Mouse (Mus musculus) embryonic facial prominence, embryonic 13.5 days (tissue): ENCODE measurements around the gene Llgl1. TPM values are rescaled to one million over a fixed set of nuclear protein-coding genes. Genes with fewer than 3 reads are reported as not detected.

Experiments
- ATAC-seq: fragments of 200-750 bp; cut with Nextera tagmentation; 2 replicates; pipeline ENCODE4 v1.8.0; 2017; ENCODE audit warnings: low read depth; ENCODE audit not compliant: insufficient number of reproducible peaks, insufficient read depth, low FRiP score, low TSS enrichment
- H3K27ac ChIP-seq: fragments of 300-500 bp; sonication (generic); 2 replicates; pipeline ENCODE4 v1.5.1; 2015; ENCODE audit warnings: moderate library complexity, mild to moderate bottlenecking, inconsistent platforms
- H3K27me3 ChIP-seq: fragments of 300-500 bp; sonication (generic); 2 replicates; pipeline ENCODE4 v1.6.1; 2015; ENCODE audit warnings: mild to moderate bottlenecking, inconsistent platforms
- H3K36me3 ChIP-seq: fragments of 300-500 bp; sonication (generic); 2 replicates; pipeline ENCODE4 v1.6.1; 2015; ENCODE audit warnings: mild to moderate bottlenecking, inconsistent platforms
- H3K4me1 ChIP-seq: fragments of 300-500 bp; sonication (generic); 2 replicates; pipeline ENCODE4 v1.6.1; 2015; ENCODE audit warnings: inconsistent platforms
- H3K4me2 ChIP-seq: fragments of 300-500 bp; sonication (generic); 2 replicates; pipeline ENCODE4 v1.6.1; 2015; ENCODE audit warnings: moderate library complexity, mild to moderate bottlenecking, inconsistent platforms
- H3K4me3 ChIP-seq: fragments of 300-500 bp; sonication (generic); 2 replicates; pipeline ENCODE4 v1.5.1; 2015; ENCODE audit warnings: mild to moderate bottlenecking, inconsistent platforms
- H3K9ac ChIP-seq: fragments of 300-500 bp; sonication (generic); 2 replicates; pipeline ENCODE4 v1.6.1; 2015; ENCODE audit warnings: mild to moderate bottlenecking, inconsistent platforms
- H3K9me3 ChIP-seq: fragments of 300-500 bp; sonication (generic); 2 replicates; pipeline ENCODE4 v1.6.1; 2016; ENCODE audit warnings: inconsistent platforms
- WGBS: fragments of 180-500 bp; shearing (Covaris S2); methylation state at CpG from one replicate; pipeline ENCODE4 v1.1.7; 2015; ENCODE audit warnings: mixed read lengths; 5-methylcytosine and 5-hydroxymethylcytosine counted together
- polyA plus RNA-seq: library from polyadenylated mRNA; unstranded; fragments of >200 nt; fragmentation: Nextera tagmentation; extraction: Ambion mirVana; gene quantifications from 2 replicates; pipeline ENCODE4 v1.2.1, GENCODE M21; 2015

Llgl1 gene
- 73.5 and 73.8 TPM in 2 replicates for polyA plus RNA-seq

DNA sequence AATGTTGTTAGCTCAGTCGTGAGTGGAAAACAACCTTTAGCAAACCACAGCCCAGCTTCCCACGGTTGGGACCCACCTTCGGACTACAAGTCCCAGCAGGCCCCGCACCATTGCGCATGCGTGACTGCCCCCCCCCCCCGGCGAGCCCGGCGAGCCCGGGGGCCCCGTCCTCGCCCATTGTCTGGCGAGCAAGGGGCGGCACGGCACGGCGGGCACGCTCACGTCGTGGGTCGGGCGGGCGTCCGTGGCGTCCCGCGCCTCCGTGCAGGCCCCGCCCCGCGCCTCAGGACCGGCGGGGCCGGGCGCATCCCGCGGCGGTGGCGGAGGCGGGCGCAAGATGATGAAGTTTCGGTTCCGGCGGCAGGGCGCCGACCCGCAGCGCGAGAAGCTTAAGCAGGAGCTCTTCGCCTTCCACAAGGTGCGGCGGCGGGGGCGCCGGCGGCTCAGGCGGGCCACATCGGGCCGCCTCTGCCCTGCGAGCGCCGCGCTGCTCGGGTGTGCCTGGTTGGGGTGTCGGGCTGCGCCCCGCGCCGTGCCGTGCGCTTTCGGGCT, at the start of gene Llgl1:
Gene Llgl1 (plus strand): TSS at position 200 of the 552 bp plus-strand sequence.
- Histone ChIP-seq H3K36me3 (peaks cover 8% of the 10 kb centered on the region), H3K27ac (peak within 1 kb of the TSS; percentile 86), H3K4me2 (peak within 1 kb of the TSS; percentile 87), H3K9me3 (no peaks in the 10 kb centered on the region), H3K27me3 (no peaks in the 10 kb centered on the region), H3K4me1 (peaks cover 30% of the 10 kb centered on the region), H3K4me3 (peak within 1 kb of the TSS; percentile 82), H3K9ac (peak within 1 kb of the TSS; percentile 96)
- 0% methylated on average over 46 of the region's 73 CpGs for WGBS
- ATAC-seq = peak; percentile 87

DNA sequence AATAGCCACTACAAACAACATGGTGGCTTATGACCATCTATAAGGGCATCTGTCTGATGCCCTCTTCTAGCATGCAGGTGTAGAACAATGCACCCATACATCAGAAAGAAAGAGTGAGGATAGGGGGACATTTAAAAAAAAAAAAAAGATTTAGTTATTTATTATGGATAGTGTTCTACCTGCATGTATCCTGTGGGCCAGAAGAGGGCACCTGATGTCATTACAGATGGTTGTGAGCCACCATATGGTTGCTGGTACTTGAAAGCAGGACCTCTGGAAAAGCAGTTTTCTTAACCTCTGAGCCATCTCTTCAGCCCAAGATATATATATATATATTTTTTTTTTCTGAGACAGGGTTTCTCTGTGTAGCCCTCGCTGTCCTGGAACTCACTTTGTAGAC, 3.4 kb upstream of the Llgl1 start:
- Histone ChIP-seq H3K27ac (no peak overlapping the region), H3K4me1 (peaks cover 13% of the 10 kb centered on the region), H3K27me3 (no peaks in the 10 kb centered on the region), H3K4me2 (no peak overlapping the region), H3K4me3 (no peak overlapping the region), H3K36me3 (no peaks in the 10 kb centered on the region), H3K9ac (no peak overlapping the region), H3K9me3 (no peaks in the 10 kb centered on the region)
- no peak for ATAC-seq
- WGBS = 57% methylated on average over 1 of the region's 1 CpGs

GRCm38 (mm10) chr11:60697561-60697960, 2.0 kb upstream of the Llgl1 start:
- no peak overlapping the region for H3K27ac ChIP-seq

GRCm38 (mm10) chr11:60698806-60699523, 558 bp upstream of the Llgl1 start:
- Histone ChIP-seq H3K36me3 (peaks cover 2% of the 10 kb centered on the region), H3K9ac (peak overlapping the region; percentile 96), H3K4me2 (peak overlapping the region; percentile 87), H3K27me3 (no peaks in the 10 kb centered on the region), H3K9me3 (no peaks in the 10 kb centered on the region), H3K27ac (peak overlapping the region; percentile 86), H3K4me3 (peak overlapping the region; percentile 82), H3K4me1 (peaks cover 30% of the 10 kb centered on the region)
- whole genome bisulfite sequencing = 4% methylated on average over 22 of the region's 22 CpGs
- ATAC-seq = no peak; the same call in 1 of the 2 replicates

More at GRCm38 (mm10) chr11:60697561-60697960, 2.0 kb upstream of the Llgl1 start:
- no peak for ATAC-seq
- Histone ChIP-seq H3K9me3 (no peaks in the 10 kb centered on the region), H3K4me2 (no peak overlapping the region), H3K4me1 (peaks cover 25% of the 10 kb centered on the region), H3K36me3 (no peaks in the 10 kb centered on the region), H3K4me3 (no peak overlapping the region), H3K9ac (no peak overlapping the region), H3K27me3 (no peaks in the 10 kb centered on the region)
- WGBS = 72% methylated on average over 2 of the region's 2 CpGs

- H3K9me3 ChIP-seq = no peaks in the 10 kb centered on the region
- no peak for ATAC-seq
- H3K27me3 ChIP-seq = no peaks in the 10 kb centered on the region
- H3K27ac ChIP-seq = peak overlapping the region; percentile 86; the same call in 1 of the 2 replicates
- peak overlapping the region; percentile 82 for H3K4me3 ChIP-seq
- H3K4me1 ChIP-seq = peaks cover 30% of the 10 kb centered on the region
- WGBS = 29% methylated on average over 12 of the region's 12 CpGs
- peaks cover 18% of the 10 kb centered on the region for H3K36me3 ChIP-seq
- peak overlapping the region; percentile 87 for H3K4me2 ChIP-seq
- peak overlapping the region; percentile 96 for H3K9ac ChIP-seq
Observed at GRCm38 (mm10) chr11:60700320-60701185, 1.0 kb downstream of the Llgl1 start.

- H3K27ac ChIP-seq = no peak overlapping the region
- 82% methylated on average over 3 of the region's 4 CpGs for WGBS
- H3K36me3 ChIP-seq = peaks cover 28% of the 10 kb centered on the region
- H3K4me1 ChIP-seq = peaks cover 30% of the 10 kb centered on the region
- H3K4me3 ChIP-seq = no peak overlapping the region
- no peak for ATAC-seq
- no peaks in the 10 kb centered on the region for H3K27me3 ChIP-seq
- peak overlapping the region; percentile 87 for H3K4me2 ChIP-seq
- no peaks in the 10 kb centered on the region for H3K9me3 ChIP-seq
- H3K9ac ChIP-seq = no peak overlapping the region
Observed at GRCm38 (mm10) chr11:60701611-60702010, 2.1 kb downstream of the Llgl1 start.

- H3K27ac ChIP-seq = no peak overlapping the region
- H3K9me3 ChIP-seq = no peaks in the 10 kb centered on the region
- WGBS = 36% methylated on average over 4 of the region's 4 CpGs
- peaks cover 30% of the 10 kb centered on the region for H3K4me1 ChIP-seq
- H3K4me3 ChIP-seq = no peak overlapping the region
- no peaks in the 10 kb centered on the region for H3K27me3 ChIP-seq
- no peak overlapping the region for H3K4me2 ChIP-seq
- no peak for ATAC-seq
- H3K36me3 ChIP-seq = peaks cover 44% of the 10 kb centered on the region
- no peak overlapping the region for H3K9ac ChIP-seq
Observed at GRCm38 (mm10) chr11:60703131-60703530, 3.6 kb downstream of the Llgl1 start.

- no peak for ATAC-seq
- Histone ChIP-seq H3K4me1 (peaks cover 24% of the 10 kb centered on the region), H3K4me2 (no peak overlapping the region), H3K9ac (no peak overlapping the region), H3K36me3 (peaks cover 55% of the 10 kb centered on the region), H3K4me3 (no peak overlapping the region), H3K9me3 (no peaks in the 10 kb centered on the region), H3K27me3 (no peaks in the 10 kb centered on the region), H3K27ac (no peak overlapping the region)
- 96% methylated on average over 19 of the region's 19 CpGs for WGBS
Observed at GRCm38 (mm10) chr11:60704023-60704880, 4.7 kb downstream of the Llgl1 start.

GRCm38 (mm10) chr11:60705255-60705654, 5.7 kb downstream of the Llgl1 start:
- peaks cover 65% of the 10 kb centered on the region for H3K36me3 ChIP-seq
- no peaks in the 10 kb centered on the region for H3K27me3 ChIP-seq
- H3K4me2 ChIP-seq = no peak overlapping the region
- no peak overlapping the region for H3K27ac ChIP-seq
- H3K9ac ChIP-seq = no peak overlapping the region
- peaks cover 24% of the 10 kb centered on the region for H3K4me1 ChIP-seq
- no peaks in the 10 kb centered on the region for H3K9me3 ChIP-seq
- H3K4me3 ChIP-seq = no peak overlapping the region
- ATAC-seq = no peak
- 95% methylated on average over 3 of the region's 3 CpGs for WGBS

- Histone ChIP-seq H3K9ac (no peak overlapping the region), H3K4me2 (no peak overlapping the region), H3K4me1 (peaks cover 18% of the 10 kb centered on the region), H3K4me3 (no peak overlapping the region), H3K27me3 (no peaks in the 10 kb centered on the region), H3K9me3 (no peaks in the 10 kb centered on the region), H3K36me3 (peaks cover 73% of the 10 kb centered on the region), H3K27ac (no peak overlapping the region)
- ATAC-seq = no peak
- WGBS = 93% methylated on average over 7 of the region's 7 CpGs
Observed at GRCm38 (mm10) chr11:60706076-60706475, 6.6 kb downstream of the Llgl1 start.
